Mouse (Mus musculus) thymus, adult 2 months (tissue): ENCODE data around the gene Slk.

Experiments used
- CTCF ChIP-seq: fragments of 200-500 bp; IDR thresholded peaks from 2 replicates; pipeline ENCODE4 v1.5.1; 2012; ENCODE audit warnings: mild to moderate bottlenecking, control low read depth, low read length, moderate library complexity, borderline replicate concordance; ENCODE audit not compliant: control insufficient read depth, poor library complexity, insufficient read depth; ENCODE audit errors: extremely low read depth
- POLR2A ChIP-seq: fragments of 200-500 bp; IDR thresholded peaks from 2 replicates; pipeline ENCODE4 v1.6.1; 2012; ENCODE audit warnings: mild to moderate bottlenecking, low read length, control low read depth, moderate library complexity; ENCODE audit not compliant: control insufficient read depth, poor library complexity, insufficient read depth; ENCODE audit errors: extremely low read depth

DNA sequence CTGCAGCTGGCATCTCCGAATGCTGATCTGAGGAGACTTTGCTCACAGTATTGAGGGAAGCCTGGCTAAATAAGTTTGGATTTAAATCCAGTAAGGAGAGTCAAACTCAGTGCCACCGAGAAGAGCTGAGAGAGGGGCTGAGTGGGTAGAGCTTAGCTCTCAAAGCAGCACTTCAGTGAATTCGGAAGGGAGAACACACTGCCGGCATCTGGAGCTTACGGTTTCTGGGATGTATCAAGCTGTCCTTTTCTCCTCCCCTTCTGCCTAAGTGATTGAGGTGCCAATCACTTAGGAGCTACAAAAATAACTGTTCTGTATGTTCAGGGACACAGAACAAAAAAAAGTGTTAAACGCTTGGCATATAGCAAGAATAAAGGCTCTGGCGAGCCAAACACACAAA, 37.0 kb upstream of the Slk start:
- TF ChIP-seq CTCF (no peak), POLR2A (no peak)
